Mouse (Mus musculus): ENCODE results near the gene Pibf1.

DNA sequence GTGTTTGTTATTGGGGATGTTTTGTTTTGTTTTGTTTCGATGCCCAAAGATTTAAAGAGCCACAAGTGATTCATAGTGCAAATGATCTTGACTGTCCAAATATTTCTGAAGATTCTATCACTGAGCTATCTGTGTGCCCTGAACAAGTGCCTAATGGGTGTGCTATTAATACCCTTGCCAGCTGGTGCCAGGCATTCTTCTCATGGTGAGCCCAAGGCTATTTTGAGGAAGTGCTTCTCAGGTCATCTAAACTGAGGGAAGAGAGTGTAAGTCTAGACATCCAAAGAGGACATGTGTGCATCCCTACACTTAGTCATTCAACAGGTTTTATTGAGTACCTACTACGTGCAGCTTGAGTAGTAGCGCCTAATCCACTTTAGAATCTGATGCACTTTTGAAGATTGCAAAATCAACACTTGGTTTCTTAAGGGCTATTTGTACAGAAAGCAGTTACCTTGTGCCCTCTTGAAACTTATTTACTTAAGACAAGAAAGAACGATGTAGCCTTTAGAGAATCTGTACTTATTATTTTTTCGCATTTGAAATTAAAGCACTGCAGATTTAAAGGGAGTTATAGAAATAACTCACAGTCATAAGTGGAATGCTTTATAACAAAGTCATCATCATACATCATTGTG, 91.0 kb downstream of the Pibf1 start:
- TF ChIP-seq CTCF (IDR thresholded peaks at IDR 0.05; ENCODE audit: extremely low read depth, insufficient read depth, low read length) (no peak), POLR2A (IDR thresholded peaks at IDR 0.05; ENCODE audit: extremely low read depth, insufficient read depth, low read length) (no peak)

Measured in cortical plate, adult 2 months (tissue).